Mouse (Mus musculus): Measurements from ENCODE around the gene H2al1b.
"Not testable (repeated sequence)": the region's sequence is repeated elsewhere in the genome, so short reads cannot be mapped to it uniquely, and the experiment has no call there.

The H2al1b gene

DNA sequence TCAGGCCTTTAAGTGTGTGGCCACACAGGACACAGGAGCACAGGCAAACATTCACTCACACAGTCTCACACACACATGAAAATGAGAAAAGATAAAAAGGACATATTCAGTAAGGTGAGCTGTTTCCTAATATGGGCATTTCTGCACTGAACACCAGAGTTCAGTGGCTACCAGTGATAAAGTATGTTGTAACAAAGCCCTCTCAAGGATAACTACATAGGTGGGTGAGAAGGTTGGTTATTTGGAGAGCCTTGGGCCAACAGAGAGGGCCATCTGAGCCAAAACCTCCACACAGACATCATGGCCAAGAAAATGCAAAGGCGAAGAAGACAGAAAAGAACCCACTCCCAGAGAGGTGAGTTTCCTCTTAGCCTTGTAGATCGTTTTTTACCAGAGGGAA lies 25.3 kb downstream of the H2al1b start, which contains the start of gene H2al1j:
Gene H2al1j (plus strand): TSS at position 301 of the 400 bp plus-strand sequence.
- in situ Hi-C loops (cut with MboI; ENCODE audit: unreplicated experiment in 2 of 2): not testable (repeated sequence)

GRCm38 (mm10) chrX:11345762-11346161 lies 43.5 kb downstream of the H2al1b start:
- in situ Hi-C loops (cut with MboI; ENCODE audit: unreplicated experiment in 2 of 2): loop anchor here in 1 of 2 experiments (10.0 kb wide), 1 partner anchor 71 kb away; no protein-coding TSS in a partner anchor

DNA sequence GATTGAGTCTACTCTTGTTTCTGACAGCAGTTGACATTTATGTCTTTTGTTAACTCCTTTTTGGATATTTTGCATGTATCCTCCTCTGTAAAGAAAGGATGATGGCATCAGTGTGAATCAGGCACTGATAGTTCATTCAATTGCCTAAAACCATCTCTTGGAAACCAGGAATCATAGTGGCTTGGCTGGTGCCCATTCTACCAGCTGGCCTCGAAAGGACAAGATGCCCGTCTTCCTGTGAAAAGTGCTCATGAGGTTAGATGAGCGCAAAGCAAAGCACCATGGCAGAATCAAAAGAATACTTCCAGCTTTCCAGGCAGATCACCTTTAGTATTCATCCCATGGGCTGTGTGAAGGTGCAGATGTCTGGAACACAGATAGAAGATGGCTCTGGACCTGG lies 44.5 kb downstream of the H2al1b start:
- in situ Hi-C loops (cut with MboI; ENCODE audit: unreplicated experiment in 2 of 2): loop anchor here in 1 of 2 experiments (10.0 kb wide), 1 partner anchor 72 kb away; no protein-coding TSS in a partner anchor
